Mouse (Mus musculus) mouse trophoblast stem cell (cell line): Measurements from ENCODE around the gene Kcnab2.

ENCODE experiments used
- in situ Hi-C, 2 experiments: fragments of 300-500 bp; cut with MseI, MboI; formaldehyde crosslinking; loops; 2 replicates in 1 of 2; 3 replicates in 1 of 2; pipeline ENCODE4 v1.15.1; 2025

Gene Kcnab2

GRCm38 (mm10) chr4:152385644-152386043 lies 92.0 kb downstream of the Kcnab2 start:
- in situ Hi-C loops = no loop called here

GRCm38 (mm10) chr4:152382528-152383252 lies 95.0 kb downstream of the Kcnab2 start:
- in situ Hi-C loops = no loop called here

DNA sequence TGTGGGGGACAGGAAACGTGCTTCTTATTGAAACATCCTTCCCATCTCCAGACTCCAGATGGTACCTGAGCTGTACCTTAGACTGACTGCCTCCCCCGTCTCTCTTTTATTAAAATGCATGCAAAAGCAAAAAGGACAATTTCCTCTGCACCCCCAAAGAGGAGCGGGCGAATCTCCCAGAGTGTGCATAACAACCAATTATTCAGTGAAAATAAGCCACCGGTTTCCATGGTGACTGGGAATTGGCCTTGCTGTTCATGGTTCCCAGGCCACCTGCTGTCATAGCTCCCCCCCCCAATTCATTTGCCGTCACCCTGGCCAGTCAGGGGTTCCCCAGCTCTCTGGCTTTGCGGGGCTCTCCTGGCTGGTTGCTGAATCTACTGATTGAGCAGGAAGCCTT lies 112.4 kb downstream of the Kcnab2 start:
- in situ Hi-C loops = no loop called here

- in situ Hi-C loops = no loop called here
Observed at GRCm38 (mm10) chr4:152362180-152362579, 115.5 kb downstream of the Kcnab2 start.

DNA sequence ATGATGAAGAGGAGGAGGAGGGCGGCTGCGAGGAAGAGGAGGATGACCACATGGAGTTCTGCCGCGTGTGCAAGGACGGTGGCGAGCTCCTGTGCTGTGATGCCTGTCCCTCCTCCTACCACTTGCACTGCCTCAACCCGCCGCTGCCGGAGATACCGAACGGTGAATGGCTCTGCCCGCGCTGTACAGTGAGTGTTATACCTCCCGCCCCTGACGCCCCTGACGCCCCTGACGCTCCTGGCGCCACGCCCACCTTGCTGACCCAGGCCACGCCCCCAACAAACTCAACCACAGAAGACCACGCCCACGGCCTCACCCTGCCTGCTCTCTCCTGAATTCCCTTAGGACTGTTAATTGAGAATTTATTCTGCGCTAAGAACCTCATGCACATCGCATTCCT lies 116.8 kb downstream of the Kcnab2 start:
- in situ Hi-C loops = no loop called here

- in situ Hi-C loops = no loop called here
Observed at GRCm38 (mm10) chr4:152359700-152360099, 118.0 kb downstream of the Kcnab2 start.

GRCm38 (mm10) chr4:152355672-152356071 lies 122.0 kb downstream of the Kcnab2 start:
- in situ Hi-C loops = no loop called here

- in situ Hi-C loops = no loop called here
Observed at GRCm38 (mm10) chr4:152353886-152354637, 123.6 kb downstream of the Kcnab2 start.

DNA sequence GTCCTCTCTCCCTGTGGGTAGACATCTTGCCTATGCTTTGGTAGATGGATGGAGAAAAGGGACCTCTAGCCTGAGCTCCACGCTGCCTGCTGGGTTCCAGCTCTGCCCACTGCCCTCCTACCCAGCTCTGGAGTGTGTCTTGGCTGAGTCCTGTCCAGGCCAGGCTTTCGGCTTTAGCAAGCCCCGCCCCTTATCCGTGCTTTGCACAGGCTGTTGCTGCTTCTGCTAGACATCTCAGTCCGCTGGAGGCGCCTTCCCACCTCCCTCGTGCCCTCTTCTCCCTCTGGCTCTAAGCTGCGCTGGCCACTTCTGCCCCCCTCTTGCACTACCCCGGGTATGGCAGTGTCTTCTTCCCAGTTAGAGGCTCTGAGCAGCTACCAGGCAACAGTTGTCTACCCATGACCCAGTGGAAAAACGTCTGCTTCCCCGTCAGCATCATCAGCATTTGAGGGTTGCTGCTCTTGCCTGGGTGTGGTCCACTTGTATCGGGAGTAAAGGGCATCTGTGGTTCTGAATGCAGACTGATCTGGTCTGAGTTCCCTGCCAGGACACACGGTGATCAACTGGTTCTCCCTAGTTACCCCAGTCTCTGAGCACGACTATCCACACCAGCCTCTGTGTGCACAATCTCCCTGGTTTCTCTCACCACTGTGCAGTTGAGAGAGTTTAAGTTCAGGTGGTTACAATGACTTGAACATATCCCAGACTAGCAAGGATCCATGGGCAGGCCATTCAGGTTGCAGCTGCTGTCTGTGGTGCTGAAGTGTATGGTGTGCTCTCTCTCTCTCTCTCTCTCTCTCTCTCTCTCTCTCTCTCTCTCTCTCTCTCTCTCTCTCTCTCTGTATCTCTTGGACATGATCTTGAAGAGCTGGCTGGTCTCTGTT lies 126.0 kb downstream of the Kcnab2 start:
- in situ Hi-C loops = no loop called here

DNA sequence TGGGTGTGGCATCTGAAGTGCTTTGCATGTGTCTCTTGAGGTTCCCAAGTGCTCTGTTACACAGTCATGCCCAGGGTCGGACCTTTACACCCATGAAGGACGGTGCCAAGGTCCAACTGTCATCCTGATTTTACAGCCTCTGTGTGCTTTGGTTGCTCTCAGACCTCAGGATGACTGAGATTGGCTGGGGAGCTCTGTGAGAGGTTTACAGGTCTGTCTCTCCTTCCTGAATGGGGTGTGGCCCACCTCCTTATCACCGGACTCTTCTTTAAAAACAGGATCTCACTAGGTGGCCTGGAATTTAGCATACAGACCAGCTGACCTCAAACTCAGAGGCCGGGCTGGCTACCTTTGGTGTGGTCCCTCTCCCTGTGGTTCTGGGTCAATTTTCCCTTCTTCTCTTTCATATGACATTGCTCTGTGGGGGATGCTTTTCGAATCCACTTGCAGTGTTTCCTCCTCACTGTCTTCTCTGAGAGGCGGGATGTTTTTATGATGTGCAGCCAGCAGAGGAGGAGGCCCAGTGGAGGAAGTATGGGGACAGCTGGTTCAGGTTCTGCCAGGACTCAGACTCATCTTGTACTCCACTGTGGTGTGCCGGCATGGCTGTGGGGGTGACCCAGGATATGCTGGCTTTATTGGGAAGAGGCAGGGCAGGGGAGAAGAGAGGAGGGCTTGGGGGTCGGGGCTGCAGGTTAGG lies 126.8 kb downstream of the Kcnab2 start:
- in situ Hi-C loops = no loop called here

GRCm38 (mm10) chr4:152349837-152350381 lies 127.8 kb downstream of the Kcnab2 start:
- in situ Hi-C loops = loop anchor here in 1 of 2 experiments (25.0 kb wide), 1 partner anchor 1612 kb away; the partner anchor contains the start of gene A430005L14Rik

DNA sequence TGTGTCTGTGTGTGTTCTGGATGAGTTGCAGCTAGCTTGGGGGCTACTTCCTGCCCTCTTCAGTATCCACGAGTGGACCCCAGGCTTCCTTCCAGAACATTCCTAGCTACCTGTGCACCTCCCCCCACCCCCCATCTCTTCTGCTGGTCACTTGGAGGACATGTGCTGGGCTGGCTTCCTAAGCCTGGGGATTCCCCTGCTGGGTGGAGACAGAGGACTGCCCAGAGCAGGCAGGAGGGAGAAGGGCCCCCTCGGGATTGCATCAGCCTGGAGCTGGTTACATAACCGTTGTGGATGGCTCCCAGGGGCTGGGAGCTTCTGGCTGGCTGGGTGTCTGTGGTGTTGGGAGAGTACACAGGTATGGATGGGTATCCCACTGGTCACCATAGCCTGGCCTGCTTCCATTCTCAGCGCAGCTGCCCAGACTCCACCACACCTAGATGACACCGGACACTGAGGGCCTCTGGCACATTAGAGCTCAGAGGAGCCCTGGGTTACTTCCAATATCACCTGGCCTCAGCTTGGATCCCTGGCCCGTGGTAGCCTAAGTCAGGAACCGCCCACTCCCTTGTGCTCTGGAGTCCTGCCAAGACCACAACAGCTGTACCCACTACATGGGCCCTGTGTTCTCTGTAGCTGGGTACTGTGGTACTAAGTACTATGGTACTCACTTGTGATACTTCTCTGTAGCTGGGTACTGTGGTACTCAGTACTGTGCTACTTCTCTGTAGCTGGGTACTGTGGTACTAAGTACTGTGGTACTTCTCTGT lies 132.4 kb downstream of the Kcnab2 start:
- in situ Hi-C loops = loop anchor here in 1 of 2 experiments (25.0 kb wide), 1 partner anchor 1617 kb away; the partner anchor contains the start of gene A430005L14Rik

DNA sequence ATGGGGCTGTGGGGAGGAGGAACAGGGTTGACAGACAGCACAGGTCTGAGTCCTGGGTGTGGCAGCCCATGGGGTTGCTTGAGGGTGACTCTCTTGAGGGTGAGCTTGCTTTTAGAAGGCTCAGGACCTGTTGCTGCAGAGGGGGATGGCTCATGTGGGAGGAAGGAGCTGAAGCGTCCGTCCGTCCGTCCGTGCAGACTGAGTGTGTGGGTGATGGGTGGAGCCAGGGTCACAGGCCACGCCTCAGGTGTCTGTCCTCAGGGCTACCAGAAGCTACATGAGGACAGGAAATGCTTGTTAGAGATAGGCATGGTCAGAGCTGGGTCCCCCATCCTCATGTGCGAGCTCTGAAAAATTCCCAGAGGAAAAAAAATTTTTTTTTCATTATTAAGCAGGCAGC lies 133.0 kb downstream of the Kcnab2 start:
- in situ Hi-C loops = loop anchor here in 1 of 2 experiments (25.0 kb wide), 1 partner anchor 1618 kb away; the partner anchor contains the start of gene A430005L14Rik

DNA sequence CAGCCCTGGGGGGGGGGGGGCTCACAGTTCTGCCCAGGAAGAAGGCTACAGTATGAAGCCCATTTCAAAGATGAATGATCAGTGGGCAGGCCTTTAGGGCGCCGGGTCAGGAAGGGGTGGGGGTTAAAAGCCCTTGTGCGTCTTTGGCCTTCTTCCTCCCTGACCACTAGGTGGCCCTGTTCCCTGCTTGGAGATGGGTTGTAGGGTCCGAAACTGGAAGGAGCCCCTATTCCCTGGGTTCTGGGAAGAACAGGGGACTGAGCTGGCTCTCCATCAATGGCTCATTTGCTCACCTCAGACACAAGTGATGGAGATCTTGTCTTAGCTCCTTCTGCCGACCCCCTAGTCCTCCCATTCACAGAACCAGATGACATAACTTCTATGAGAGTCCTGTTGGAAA lies 134.4 kb downstream of the Kcnab2 start:
- in situ Hi-C loops = loop anchor here in 1 of 2 experiments (25.0 kb wide), 1 partner anchor 1619 kb away; the partner anchor contains the start of gene A430005L14Rik
